Mouse (Mus musculus) retina, postnatal 7 days (tissue): ENCODE results near the gene Eri3.

Experiments
- DNase-seq: peaks from one replicate; pipeline ENCODE4 v3.0.0-alpha.2; 2012; ENCODE audit warnings: low read depth, low spot score

Gene Eri3

DNA sequence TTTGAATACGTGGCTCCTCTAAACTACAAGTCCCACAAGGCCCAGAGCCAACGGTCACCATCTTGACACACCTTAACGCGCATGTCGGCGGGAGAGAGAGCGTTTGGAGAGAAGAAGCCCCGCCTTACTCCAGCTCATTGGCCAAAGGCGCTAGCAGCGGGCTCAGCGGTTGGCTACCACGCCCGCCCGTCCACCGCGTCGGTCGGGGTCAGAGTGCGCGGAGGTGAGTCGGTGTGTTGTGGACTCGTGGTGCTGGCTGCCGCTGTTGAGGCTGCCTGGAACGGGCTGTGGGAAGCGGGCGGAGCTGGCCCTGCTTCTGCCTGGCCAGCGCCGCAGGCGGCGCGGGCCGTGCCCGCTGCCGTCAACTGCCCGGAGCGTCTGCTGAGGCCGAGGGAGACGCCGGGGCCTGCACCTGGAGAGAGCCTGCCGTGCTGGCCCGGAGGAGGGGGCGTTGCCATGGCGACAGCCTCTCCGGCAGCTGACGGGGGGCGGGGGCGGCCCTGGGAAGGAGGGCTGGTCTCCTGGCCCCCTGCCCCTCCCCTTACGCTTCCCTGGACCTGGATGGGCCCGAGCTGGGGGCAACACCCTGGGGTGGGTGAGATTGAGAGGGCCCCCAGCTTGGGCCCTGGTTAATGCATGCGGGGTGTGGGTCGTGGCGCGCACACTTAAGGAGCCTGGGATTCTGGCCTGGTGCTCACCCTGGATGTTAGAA, at the start of gene Eri3:
Eri3 (plus strand) TSS at position 226 of the 712 bp plus-strand sequence.
- peak; percentile 94 for DNase-seq

DNA sequence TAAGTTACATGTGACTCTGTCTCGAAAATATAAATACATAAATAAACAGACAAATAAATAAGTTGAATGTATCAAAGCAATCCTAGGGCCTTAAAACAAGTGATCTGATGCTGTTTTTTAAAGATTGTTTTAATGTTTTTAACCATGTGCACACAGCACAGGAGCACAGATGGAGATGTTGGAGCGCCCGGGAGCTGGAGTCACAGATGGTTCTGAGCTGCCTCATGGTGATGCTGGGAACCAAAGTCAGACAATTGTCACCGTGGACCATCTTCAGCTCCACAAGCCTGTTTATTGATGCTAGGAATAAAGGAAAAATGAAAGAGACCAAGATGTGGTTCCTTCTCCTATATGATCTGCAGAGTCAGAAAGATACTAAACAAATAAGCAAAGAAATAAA, 31.9 kb upstream of the Eri3 start:
- DNase-seq = no peak

DNA sequence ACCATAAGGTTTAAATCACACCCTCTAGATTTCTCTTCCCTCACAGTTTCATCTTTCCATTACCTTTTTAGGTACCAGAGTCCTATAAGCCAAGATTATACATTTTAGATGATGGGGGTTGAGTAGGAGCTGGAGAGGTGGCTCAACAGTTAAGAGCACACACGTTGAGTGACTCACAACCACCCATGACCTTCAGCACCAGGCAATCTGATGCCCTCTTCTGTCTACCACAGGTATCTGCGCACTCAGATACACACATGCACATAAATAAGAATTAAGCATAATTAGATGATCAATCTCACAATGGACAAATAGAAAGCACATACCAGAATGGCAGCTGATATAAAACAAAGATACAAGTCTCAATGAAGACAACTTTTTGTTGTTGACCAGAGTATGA, 28.8 kb upstream of the Eri3 start:
- DNase-seq = no peak

- DNase-seq = no peak
Measured at GRCm38 (mm10) chr4:117525990-117526389, 24.2 kb upstream of the Eri3 start.

GRCm38 (mm10) chr4:117527116-117527899, 22.9 kb upstream of the Eri3 start:
- no peak for DNase-seq

- peak; percentile 24 for DNase-seq
Measured at GRCm38 (mm10) chr4:117527952-117528351, 22.2 kb upstream of the Eri3 start.

DNA sequence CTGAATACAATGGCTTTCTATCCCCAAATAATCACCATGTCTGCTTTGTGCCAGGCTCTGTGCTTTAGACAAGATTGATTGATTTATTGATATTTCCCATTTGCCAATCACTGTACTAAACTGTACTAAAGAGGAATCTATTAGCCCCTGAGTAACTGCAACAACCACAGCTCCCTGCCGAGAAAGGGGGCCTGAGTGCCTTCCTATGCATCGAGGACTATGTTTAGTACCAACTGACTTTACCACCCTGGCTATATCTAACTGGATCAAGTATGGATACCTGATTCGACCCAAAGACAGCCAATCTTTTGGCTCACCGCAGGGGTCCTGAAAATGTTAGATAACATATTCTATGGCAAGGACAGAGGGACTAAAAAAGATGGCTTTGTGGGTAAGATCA, 20.3 kb upstream of the Eri3 start:
- DNase-seq = no peak

DNA sequence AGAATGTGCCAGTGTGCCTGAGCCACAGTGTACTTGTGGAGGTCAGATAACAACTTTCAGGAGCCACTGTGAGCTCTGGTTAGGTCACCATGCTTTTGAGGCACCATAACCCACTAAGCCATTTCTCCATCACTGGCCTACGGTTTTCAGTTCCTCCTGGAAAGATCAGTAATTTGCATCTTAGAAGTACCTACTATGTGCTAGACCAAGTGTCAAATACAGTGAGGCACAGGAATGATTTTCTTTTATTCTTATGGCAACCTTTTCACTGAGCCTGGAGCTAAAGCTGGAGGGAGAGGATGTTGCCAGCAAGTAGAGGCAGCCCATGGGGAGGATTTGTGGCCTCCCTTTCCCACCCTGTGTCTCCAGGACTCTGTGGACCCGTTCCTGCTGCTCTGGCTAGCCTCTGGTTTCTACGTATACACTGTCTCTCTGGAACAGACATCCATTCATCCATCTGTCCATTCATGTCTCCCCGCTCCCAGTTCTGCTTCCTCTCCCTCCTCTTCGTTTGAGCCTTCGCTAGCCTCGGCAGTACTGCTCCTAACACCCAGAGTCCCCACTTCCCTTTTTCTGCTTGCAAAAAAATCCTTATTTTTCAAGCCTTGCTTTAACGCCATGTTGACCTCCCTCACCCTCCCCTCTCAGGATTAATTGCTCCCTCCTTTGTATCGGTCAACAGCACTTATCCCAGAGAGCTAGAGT, 14.5 kb upstream of the Eri3 start:
- DNase-seq = no peak

DNA sequence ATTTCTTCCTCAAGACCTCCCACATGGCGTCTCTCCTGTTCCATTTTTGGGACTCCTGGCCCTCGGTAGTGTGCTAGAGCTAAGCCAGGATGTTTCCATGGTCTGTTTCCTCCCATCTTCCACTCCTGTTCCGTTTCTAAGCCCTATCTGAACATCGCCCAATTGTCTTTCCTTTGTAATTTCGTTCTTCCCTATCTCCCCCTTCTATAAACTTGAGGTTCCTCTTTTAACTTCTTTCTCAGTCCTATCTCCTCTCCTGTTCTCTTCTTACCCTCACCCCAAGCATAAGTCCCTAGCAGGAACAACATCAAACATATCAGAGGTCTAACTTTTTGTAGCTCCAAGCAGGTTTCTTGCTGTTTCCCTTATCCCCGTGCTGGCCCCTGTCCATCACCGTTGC, 13.2 kb upstream of the Eri3 start:
- DNase-seq = no peak

- DNase-seq = no peak
Measured at GRCm38 (mm10) chr4:117539329-117539980, 10.7 kb upstream of the Eri3 start.

DNA sequence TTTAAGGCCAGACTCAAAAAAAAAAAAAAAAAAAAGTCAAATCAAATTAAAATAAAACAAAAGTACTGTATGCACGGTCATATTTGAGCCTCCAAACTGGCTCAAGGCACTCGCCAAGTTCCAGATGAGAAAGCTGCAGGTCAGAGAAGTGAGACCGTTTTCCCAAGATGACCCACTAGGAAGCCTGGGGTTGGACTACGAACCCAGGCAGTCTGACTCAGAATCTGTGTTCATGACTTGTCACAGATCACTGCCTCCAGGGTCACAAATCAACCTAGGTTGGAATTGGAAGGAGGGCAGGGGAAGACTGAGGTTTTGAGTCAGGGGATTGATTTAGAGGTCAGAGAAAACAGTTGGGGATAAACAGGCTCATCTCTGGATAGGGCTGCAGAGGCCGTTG, 9.6 kb upstream of the Eri3 start:
- DNase-seq = no peak

GRCm38 (mm10) chr4:117545448-117545847, 4.7 kb upstream of the Eri3 start:
- no peak for DNase-seq

GRCm38 (mm10) chr4:117546616-117547015, 3.5 kb upstream of the Eri3 start:
- no peak for DNase-seq

DNA sequence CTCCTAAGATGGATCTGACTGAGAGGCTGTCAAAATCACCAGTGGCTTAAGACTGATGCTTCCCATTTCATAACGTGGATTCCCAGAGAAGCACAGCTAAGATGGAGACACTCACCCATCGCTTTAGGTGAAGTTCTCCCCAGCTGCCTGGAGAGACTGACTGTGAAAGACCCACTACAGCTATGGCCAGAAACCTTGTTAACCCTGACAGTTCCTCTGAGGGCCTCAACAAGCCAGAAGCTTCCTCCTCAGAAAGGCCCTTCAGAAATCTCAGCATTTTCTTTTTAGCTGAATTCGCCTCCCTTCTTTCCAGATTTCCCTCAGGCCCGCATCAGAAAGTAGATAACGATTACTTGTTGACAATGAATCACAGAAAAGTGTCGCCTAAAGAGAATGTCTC, 589 bp upstream of the Eri3 start:
- DNase-seq = no peak

GRCm38 (mm10) chr4:117551144-117552000, 1.2 kb downstream of the Eri3 start:
- no peak for DNase-seq

GRCm38 (mm10) chr4:117555495-117555894, 5.3 kb downstream of the Eri3 start:
- DNase-seq = no peak

- no peak for DNase-seq
Measured at GRCm38 (mm10) chr4:117556372-117556771, 6.2 kb downstream of the Eri3 start.

DNA sequence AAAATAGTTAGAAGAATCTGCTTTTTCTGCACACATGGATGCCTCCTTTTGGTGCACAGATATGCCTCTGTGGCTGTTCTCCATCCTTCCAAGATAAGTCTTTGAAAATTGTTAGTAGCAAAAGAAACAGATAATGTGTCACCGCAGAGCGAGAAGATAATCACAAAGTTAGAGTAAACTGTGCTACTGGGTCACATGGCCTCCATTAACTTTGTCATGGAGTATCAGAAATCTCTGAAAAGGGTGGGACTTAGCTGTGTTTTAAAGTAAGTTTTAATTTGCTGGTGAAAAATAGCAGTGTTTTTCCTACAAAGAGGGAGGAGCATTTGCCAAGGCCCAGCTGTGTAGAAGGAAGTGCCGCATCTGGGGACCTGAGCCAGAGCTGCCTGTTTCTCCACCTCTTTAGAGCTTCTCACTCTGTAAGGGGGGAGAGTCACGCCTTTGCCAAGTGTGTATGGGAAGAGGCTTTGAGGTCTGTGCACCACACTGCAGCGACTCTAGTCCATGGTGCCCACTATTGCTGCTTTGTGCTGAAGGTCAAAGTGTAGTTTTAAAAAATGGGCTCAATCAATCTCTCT, 7.0 kb downstream of the Eri3 start:
- DNase-seq = no peak

DNA sequence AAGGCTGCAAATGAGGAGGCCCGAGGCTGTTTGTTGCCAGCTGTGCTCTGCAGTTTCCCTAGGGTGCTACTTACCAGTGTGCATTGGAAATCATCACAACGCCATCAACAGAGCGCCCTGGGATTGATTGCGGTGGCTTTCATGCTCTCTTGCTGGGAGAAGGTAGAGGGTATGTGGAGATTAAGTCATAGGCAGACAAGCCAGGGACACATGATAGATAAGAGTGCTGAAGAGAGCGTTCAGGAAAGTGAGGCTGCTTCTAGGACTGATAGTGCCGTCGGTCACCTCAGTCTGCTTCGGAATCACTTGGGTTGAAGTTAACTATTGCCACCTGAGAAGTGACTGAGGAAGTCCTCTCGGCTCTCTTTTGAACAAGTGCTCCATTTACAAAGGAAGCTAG, 13.8 kb downstream of the Eri3 start:
- DNase-seq = no peak

GRCm38 (mm10) chr4:117568846-117569245, 18.7 kb downstream of the Eri3 start:
- no peak for DNase-seq

DNA sequence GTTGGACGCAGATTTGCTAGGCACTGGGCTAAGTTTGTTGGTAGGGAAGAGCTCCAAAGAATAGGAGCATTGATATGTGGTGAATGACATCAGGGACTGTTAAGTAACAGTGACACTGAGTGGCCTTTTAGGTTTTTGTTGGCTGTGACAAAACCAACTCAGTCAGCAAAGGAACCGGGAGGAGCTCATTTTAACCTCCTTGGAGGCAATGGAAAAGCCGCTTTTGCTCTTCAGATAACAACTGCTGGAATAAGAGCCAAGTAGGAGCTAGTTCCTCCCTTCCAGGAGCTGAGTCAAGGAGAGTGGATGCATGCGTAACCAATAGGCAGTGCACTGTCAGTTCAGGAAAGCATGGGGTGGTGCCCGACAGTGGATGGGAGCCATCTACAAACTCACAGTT, 20.8 kb downstream of the Eri3 start:
- no peak for DNase-seq
